Mouse (Mus musculus) kidney, adult 2 months (tissue): Measurements from ENCODE around the gene Itga2. TPM values are rescaled to one million over a fixed set of nuclear protein-coding genes. Genes with fewer than 3 reads are reported as not detected.

Experiments used
- DNase-seq: peaks from one replicate; pipeline ENCODE4 v3.0.0; 2021
- H3K27ac ChIP-seq: fragments of 200-500 bp; 2 replicates; pipeline ENCODE4 v1.5.1; 2012; ENCODE audit warnings: low read depth, low read length, control low read depth, inconsistent platforms; ENCODE audit not compliant: insufficient read depth
- H3K27me3 ChIP-seq: fragments of 200-500 bp; replicated peaks from 2 replicates; pipeline ENCODE4 v1.6.1; 2012; ENCODE audit warnings: mild to moderate bottlenecking, moderate library complexity, low read length, inconsistent platforms; ENCODE audit not compliant: control insufficient read depth, insufficient read depth
- H3K36me3 ChIP-seq: fragments of 200-500 bp; 2 replicates; pipeline ENCODE4 v1.6.1; 2012; ENCODE audit warnings: mild to moderate bottlenecking, moderate library complexity, low read length, inconsistent platforms; ENCODE audit not compliant: control insufficient read depth, insufficient read depth
- H3K4me1 ChIP-seq: fragments of 200-500 bp; 2 replicates; pipeline ENCODE4 v1.6.1; 2011; ENCODE audit warnings: low read length; ENCODE audit not compliant: control insufficient read depth, insufficient read depth
- H3K4me3 ChIP-seq: fragments of 200-500 bp; 2 replicates; pipeline ENCODE4 v1.5.1; 2011; ENCODE audit warnings: mild to moderate bottlenecking, low read depth, low read length, control low read depth; ENCODE audit not compliant: insufficient read depth
- CTCF ChIP-seq: fragments of 200-500 bp; conservative IDR thresholded peaks from 2 replicates; pipeline ENCODE4 v1.5.1; 2011; ENCODE audit warnings: low read depth, mild to moderate bottlenecking, control low read depth, low read length, moderate library complexity, mixed read lengths; ENCODE audit not compliant: insufficient read depth, insufficient read length
- POLR2A ChIP-seq: fragments of 200-500 bp; IDR thresholded peaks from one replicate; pipeline ENCODE4 v1.6.1; 2011; ENCODE audit warnings: low read depth, low read length, control low read depth
- WGBS: fragments of 180-500 bp; shearing (Covaris S2); methylation state at CpG from one replicate; pipeline ENCODE4 v1.1.7; 2018; 5-methylcytosine and 5-hydroxymethylcytosine counted together
- polyA plus RNA-seq: library from polyadenylated mRNA; depleted of rRNA; stranded (reverse); fragments of >200 nt; gene quantifications from 2 replicates; pipeline ENCODE4 v1.2.3, GENCODE M21; 2012

The Itga2 gene
- polyA plus RNA-seq, 1 experiment: 0.58 TPM

DNA sequence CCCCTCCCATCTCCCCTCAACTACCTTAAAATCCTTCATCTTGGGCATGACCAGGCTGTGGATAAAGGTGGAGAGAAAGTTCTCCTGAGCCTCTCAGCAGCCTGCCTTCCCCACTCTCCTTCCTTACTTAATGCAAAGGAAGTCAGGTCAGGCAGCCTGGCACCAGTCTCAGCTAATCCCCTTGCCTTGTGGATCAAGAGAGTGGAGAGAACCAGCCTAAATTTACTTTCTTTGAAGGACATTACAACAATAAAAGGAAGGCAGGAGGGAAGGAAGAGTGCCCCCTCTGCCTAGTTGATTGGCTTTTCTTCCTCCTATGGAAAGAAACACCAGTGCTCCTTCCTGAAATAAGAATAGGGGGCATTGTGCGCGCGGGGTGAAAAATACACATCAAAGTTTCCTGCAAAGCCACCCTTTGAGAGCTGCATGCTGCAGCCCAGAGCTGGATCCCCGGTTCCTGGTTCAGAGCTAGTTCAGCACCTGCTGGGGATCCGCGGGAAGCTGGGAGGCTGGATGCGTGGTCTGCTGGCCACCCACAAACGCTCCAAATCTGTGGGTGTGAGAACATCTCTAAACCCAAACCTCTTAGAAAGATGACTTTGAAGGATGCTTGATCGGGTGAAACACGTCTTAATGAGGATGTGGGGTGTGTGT, 777 bp downstream of the Itga2 start:
- Histone ChIP-seq H3K36me3 (no peaks in the 10 kb centered on the region), H3K27me3 (no peaks in the 10 kb centered on the region), H3K4me1 (no peaks in the 10 kb centered on the region), H3K27ac (no peak overlapping the region), H3K4me3 (peak overlapping the region; percentile 41)
- TF ChIP-seq CTCF: no peak
- no peak for TF ChIP-seq POLR2A
- WGBS: 4% methylated on average over 10 of the region's 10 CpGs
- DNase-seq: no peak

DNA sequence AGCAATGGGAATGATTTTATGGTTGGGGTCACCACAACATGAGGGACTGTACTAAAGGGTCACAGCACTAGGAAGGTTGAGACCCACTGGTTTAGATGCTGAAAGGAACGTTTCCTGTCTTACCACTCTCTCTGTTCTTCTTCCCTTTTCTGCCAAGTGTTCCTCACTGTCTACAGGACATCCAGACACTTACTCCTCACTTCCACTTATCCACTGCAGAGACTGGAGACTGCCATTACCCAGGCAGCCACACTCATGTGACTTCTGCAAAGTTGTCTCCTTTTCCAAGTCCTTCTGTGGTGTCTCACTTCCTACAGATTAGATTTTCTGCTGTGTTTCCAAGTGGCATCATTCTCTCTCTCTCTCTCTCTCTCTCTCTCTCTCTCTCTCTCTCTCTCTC, 7.1 kb downstream of the Itga2 start:
- Histone ChIP-seq H3K27me3 (no peaks in the 10 kb centered on the region), H3K27ac (no peak overlapping the region), H3K4me3 (no peak overlapping the region), H3K36me3 (no peaks in the 10 kb centered on the region), H3K4me1 (no peaks in the 10 kb centered on the region)
- TF ChIP-seq POLR2A: no peak
- no peak for TF ChIP-seq CTCF
- no peak for DNase-seq
- WGBS: 58% methylated on average over 1 of the region's 1 CpGs

DNA sequence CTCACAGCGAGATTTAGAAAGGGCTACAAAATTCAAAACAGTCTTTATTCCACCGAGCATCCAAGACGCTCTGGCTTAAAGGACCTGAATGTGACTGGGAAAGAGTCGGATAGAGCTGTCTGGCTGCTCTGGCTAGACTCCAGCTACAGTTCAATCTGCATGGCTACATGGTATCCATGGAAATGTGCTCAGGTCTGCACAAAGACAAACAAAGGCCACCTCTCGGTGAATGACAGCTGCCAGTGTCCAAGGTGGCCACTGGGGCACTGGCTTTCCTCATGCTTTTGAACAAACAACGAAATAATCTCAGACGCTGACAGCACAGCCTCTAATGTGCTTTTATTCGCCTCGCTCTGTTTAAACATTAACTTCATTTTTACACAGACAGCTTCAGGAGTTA, 8.6 kb downstream of the Itga2 start:
- DNase-seq: peak; percentile 52
- H3K27me3 ChIP-seq: no peaks in the 10 kb centered on the region
- no peaks in the 10 kb centered on the region for H3K36me3 ChIP-seq
- H3K27ac ChIP-seq: no peak overlapping the region
- H3K4me3 ChIP-seq: no peak overlapping the region
- peak; percentile 23; the same call in 1 of the 2 replicates for TF ChIP-seq CTCF
- TF ChIP-seq POLR2A: no peak
- no peaks in the 10 kb centered on the region for H3K4me1 ChIP-seq
- 41% methylated on average over 9 of the region's 9 CpGs for WGBS

DNA sequence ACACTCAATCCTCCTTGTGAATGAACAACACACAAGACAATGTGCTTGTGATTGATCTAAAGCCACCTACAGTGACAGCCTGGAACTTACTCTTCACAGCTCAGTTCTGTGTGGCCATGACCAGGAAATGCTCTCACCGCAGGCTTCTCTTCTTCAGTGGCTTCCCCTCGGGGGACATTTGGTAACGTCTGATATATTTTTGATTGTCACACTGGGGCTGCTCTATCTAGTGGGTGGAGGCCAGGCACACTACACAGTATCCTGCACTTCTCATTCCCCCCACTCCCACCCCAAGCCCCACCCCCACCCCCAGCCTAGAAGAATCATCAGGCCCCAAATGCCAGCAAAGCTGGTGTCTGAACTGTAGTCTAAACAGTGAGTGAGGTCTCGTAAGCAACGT, 16.1 kb downstream of the Itga2 start:
- no peak overlapping the region for H3K4me3 ChIP-seq
- H3K27me3 ChIP-seq: no peaks in the 10 kb centered on the region
- no peaks in the 10 kb centered on the region for H3K36me3 ChIP-seq
- 75% methylated on average over 5 of the region's 5 CpGs for WGBS
- DNase-seq: no peak
- H3K4me1 ChIP-seq: no peaks in the 10 kb centered on the region
- no peak for TF ChIP-seq CTCF
- TF ChIP-seq POLR2A: no peak
- H3K27ac ChIP-seq: no peak overlapping the region

DNA sequence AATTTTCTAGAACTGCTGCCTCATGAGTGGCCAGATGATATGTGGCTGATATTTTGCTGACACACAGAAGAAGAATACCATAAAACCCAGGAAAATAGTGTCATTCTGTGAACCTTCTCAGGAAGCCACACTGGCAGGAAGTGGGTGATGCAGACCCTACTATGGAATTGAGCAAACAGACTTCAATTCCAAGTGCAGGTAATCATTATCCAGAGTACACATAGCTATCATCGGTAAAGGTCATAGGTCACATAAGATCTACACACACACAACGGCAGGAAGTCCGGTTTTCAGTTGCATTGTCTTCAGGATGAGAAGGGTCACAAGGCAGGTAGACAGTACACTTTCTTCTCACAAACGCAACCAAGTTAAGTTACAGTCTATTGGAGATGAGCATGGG, 16.9 kb downstream of the Itga2 start:
- Histone ChIP-seq H3K27me3 (no peaks in the 10 kb centered on the region), H3K36me3 (no peaks in the 10 kb centered on the region), H3K4me1 (no peaks in the 10 kb centered on the region), H3K27ac (no peak overlapping the region), H3K4me3 (no peak overlapping the region)
- no peak for DNase-seq
- no peak for TF ChIP-seq CTCF
- TF ChIP-seq POLR2A: no peak
- WGBS: 44% methylated on average over 4 of the region's 4 CpGs

DNA sequence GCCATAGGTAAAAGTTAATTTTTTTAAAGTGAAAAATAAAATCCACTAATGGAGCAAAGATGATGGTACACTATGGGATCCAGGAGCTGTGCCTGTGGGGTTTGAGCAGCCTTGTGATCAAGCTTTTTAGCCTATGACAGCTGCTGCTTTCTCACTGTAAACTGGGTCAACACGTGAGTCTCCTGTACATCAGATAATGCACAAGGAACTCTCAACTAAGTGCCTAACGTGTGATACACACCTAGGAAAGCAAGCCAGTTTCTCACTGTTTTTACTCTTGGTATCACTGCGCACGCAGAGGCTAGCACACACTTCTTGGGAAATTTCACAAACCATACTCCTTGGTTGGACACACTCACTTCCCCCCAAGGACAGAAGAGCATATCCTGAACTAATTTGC, 17.3 kb downstream of the Itga2 start:
- no peaks in the 10 kb centered on the region for H3K4me1 ChIP-seq
- TF ChIP-seq POLR2A: no peak
- TF ChIP-seq CTCF: no peak
- H3K36me3 ChIP-seq: no peaks in the 10 kb centered on the region
- no peaks in the 10 kb centered on the region for H3K27me3 ChIP-seq
- 87% methylated on average over 4 of the region's 4 CpGs for WGBS
- H3K4me3 ChIP-seq: no peak overlapping the region
- no peak overlapping the region for H3K27ac ChIP-seq
- DNase-seq: no peak

DNA sequence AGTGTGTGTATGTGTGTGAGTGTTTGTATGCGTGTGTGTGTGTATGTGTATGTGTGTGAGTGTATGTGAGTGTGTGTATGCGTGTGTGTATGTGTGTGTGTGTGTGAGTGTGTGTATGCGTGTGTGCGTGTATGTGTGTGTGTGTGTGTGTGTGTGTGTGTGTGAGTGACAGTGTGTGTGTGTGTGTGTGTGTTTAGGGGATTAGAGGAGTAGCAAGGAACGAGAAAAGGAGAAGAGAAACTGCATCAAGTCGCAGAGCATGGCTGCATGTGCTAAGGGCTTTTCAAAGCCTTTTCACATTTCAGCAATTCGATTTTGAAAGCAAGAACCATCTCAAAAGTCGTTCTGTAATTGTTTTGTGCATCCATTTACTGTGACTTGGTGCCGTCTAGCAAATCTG, 21.3 kb downstream of the Itga2 start:
- no peak overlapping the region for H3K27ac ChIP-seq
- H3K36me3 ChIP-seq: no peaks in the 10 kb centered on the region
- no peaks in the 10 kb centered on the region; the same call in 1 of the 2 replicates for H3K27me3 ChIP-seq
- DNase-seq: no peak
- 79% methylated on average over 9 of the region's 9 CpGs for WGBS
- TF ChIP-seq CTCF: no peak
- TF ChIP-seq POLR2A: no peak
- H3K4me1 ChIP-seq: no peaks in the 10 kb centered on the region
- H3K4me3 ChIP-seq: no peak overlapping the region
